In genomic region chr15:99251626-99252380, GRCm38 (mm10) we compare ENCODE assay signal across 1 mouse cellular context.
TF ChIP-seq lines count a peak whose summit lies in the region.

Gene Mcrs1, minus strand, starts transcription at chr15:99251961.

TF ChIP-seq in MEL, 35 proteins besides CTCF, POLR2A, EP300 and RAD21 (continued from another document):
- TF ChIP-seq MAFK (IDR thresholded peaks at IDR 0.05; ENCODE audit: borderline replicate concordance, low read depth, low read length) (no peak), SIN3A (IDR thresholded peaks at IDR 0.05; ENCODE audit: low read length) (peak; percentile 92), SMC3 (IDR thresholded peaks at IDR 0.05; ENCODE audit: low read depth, low read length) (no peak), MAZ (IDR thresholded peaks at IDR 0.05; ENCODE audit: low read depth, low read length) (peak; percentile 66), POLR2AphosphoS5 (IDR thresholded peaks at IDR 0.05; ENCODE audit: borderline replicate concordance, low read depth, low read length) (no peak)
TF ChIP-seq in MEL: peak in this region for 18.
